Mouse (Mus musculus) liver, embryonic 14.5 days (tissue): Measurements from ENCODE around the gene Elfn1. TPM values are rescaled to one million over a fixed set of nuclear protein-coding genes. Genes with fewer than 3 reads are reported as not detected.
A peak's percentile ranks its signal among the peaks of the same experiment; 100 is the strongest.

Experiments used
- ATAC-seq: fragments of 200-750 bp; cut with Nextera tagmentation; 2 replicates; pipeline ENCODE4 v1.8.0; 2017; ENCODE audit warnings: moderate number of reproducible peaks, mild to moderate bottlenecking, moderate library complexity; ENCODE audit not compliant: insufficient read depth
- DNase-seq, 3 experiments: peaks; one replicate each; pipeline ENCODE4 v3.0.0-alpha.2; 2012 to 2013; ENCODE audit warnings: low read depth in 3 of 3, low spot score in 3 of 3
- H3K27ac ChIP-seq: fragments of 300-500 bp; sonication (generic); 2 replicates; pipeline ENCODE4 v1.5.1; 2014; ENCODE audit warnings: moderate library complexity, mild to moderate bottlenecking, control low read depth, inconsistent platforms
- H3K27me3 ChIP-seq: fragments of 300-500 bp; sonication (generic); 2 replicates; pipeline ENCODE4 v1.6.1; 2014; ENCODE audit warnings: mild to moderate bottlenecking, low read length, moderate library complexity; ENCODE audit not compliant: control insufficient read depth, insufficient read depth
- H3K36me3 ChIP-seq: fragments of 300-500 bp; sonication (generic); replicated peaks from 2 replicates; pipeline ENCODE4 v1.6.1; 2014; ENCODE audit warnings: low read depth; ENCODE audit not compliant: control insufficient read depth, insufficient read depth
- H3K4me1 ChIP-seq, 2 experiments: fragments of 200-500 bp in 1 of 2; fragments of 300-500 bp in 1 of 2; sonication (generic) in 1 of 2; replicated peaks; 2 replicates each; pipeline ENCODE4 v1.6.1; 2012 to 2014; ENCODE audit warnings: antibody characterized with exemption in 1 of 2, inconsistent platforms in 1 of 2, low read length in 1 of 2; ENCODE audit not compliant: control insufficient read depth in 2 of 2, insufficient read depth in 2 of 2
- H3K4me2 ChIP-seq: fragments of 300-500 bp; sonication (generic); 2 replicates; pipeline ENCODE4 v1.6.1; 2014; ENCODE audit warnings: low read depth, mild to moderate bottlenecking, control low read depth, moderate library complexity
- H3K4me3 ChIP-seq, 2 experiments: fragments of 200-500 bp in 1 of 2; fragments of 300-500 bp in 1 of 2; sonication (generic) in 1 of 2; 2 replicates each; pipeline ENCODE4 v1.5.1; 2012 to 2014; ENCODE audit warnings: low read depth in 2 of 2, low read length in 2 of 2, mild to moderate bottlenecking in 2 of 2, control low read depth in 1 of 2, inconsistent platforms in 1 of 2, moderate library complexity in 1 of 2; ENCODE audit not compliant: insufficient read depth in 1 of 2
- H3K9ac ChIP-seq: fragments of 300-500 bp; sonication (generic); replicated peaks from 2 replicates; pipeline ENCODE4 v1.6.1; 2014; ENCODE audit warnings: mild to moderate bottlenecking, control low read depth, moderate library complexity
- H3K9me3 ChIP-seq: fragments of 300-500 bp; sonication (generic); 2 replicates; pipeline ENCODE4 v1.6.1; 2016; ENCODE audit warnings: low read length, mixed read lengths; ENCODE audit not compliant: control insufficient read depth
- CTCF ChIP-seq: IDR thresholded peaks from 2 replicates; pipeline ENCODE4 v1.5.1; 2016; ENCODE audit warnings: antibody characterized with exemption, low read depth, control low read depth
- EP300 ChIP-seq: IDR thresholded peaks from 2 replicates; pipeline ENCODE4 v1.6.1; 2016; ENCODE audit warnings: antibody characterized with exemption, low read depth
- WGBS: fragments of 180-500 bp; shearing (Covaris S2); extraction: QIAGEN DNeasy Blood & Tissue Kit; methylation state at CpG from one replicate; pipeline ENCODE4 v1.1.7; 2014; ENCODE audit not compliant: insufficient replicate concordance; 5-methylcytosine and 5-hydroxymethylcytosine counted together
- polyA plus RNA-seq, 2 experiments: library from polyadenylated mRNA; depleted of rRNA in 1 of 2; stranded (reverse) in 1 of 2; unstranded in 1 of 2; fragments of >200 nt; fragmentation: Nextera tagmentation in 1 of 2; extraction: Ambion mirVana in 1 of 2; gene quantifications; 2 replicates each; pipeline versions ENCODE4 v1.2.1 to v1.2.3; 2012 to 2014

Elfn1 gene
- polyA plus RNA-seq, 2 experiments, result 0.09 TPM; not detected in 1

DNA sequence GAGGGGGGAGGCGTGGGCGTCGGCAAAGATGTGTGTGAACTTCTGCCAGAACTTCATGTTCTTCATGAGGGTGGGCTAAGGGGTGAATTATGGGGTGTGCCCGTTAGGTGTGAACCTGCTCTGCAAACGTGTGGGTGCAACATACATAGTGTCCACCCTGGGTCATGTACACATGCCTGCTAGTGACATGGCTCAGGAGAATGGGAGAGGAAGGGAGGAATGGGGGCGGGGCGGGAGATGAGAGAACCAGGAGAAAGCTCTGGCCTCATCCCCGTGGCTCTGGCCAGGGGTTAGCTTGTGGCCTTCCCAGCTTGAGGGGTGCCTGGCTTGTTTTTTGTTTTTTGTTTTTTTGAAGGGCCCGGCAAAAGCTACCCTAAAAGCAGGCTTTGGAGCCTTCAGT, 1.2 kb upstream of the Elfn1 start:
- TF ChIP-seq CTCF, result no peak
- no peak for TF ChIP-seq EP300
- Histone ChIP-seq H3K9ac (no peak overlapping the region), H3K36me3 (no peaks in the 10 kb centered on the region), H3K27me3 (peaks cover 67% of the 10 kb centered on the region), H3K4me3 (no peak overlapping the region), H3K27ac (no peak overlapping the region), H3K4me2 (no peak overlapping the region), H3K9me3 (no peaks in the 10 kb centered on the region), H3K4me1 (no peaks in the 10 kb centered on the region)
- no peak for ATAC-seq
- no peak for DNase-seq
- 29% methylated on average over 9 of the region's 9 CpGs for WGBS

DNA sequence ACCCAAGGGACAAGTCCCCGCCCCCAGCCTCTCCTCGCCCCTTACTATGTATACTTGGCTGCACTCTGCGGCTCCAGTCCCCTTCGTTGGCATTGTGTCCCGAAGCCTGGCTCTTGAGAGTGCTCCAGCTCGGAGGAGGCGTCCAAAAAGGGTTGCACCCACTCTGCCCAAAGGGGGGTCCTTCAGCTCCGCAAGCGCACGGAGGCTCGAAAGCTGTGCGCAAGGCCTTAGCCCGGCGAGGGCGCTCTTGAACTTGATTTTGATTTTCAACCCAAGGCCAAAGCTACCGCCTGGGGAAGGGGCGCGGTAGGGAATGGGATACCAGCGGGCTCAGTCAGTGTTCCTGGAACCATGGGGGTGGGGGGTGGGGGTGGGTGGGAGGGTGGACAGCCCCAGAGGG, 502 bp upstream of the Elfn1 start:
- Histone ChIP-seq H3K27me3 (peaks cover 74% of the 10 kb centered on the region), H3K9me3 (no peaks in the 10 kb centered on the region), H3K9ac (no peak overlapping the region), H3K4me2 (no peak overlapping the region), H3K4me3 (no peak overlapping the region), H3K4me1 (no peaks in the 10 kb centered on the region), H3K36me3 (no peaks in the 10 kb centered on the region), H3K27ac (no peak overlapping the region)
- WGBS, result 2% methylated on average over 19 of the region's 19 CpGs
- no peak for TF ChIP-seq EP300
- peak; percentile 18 for TF ChIP-seq CTCF
- no peak for ATAC-seq
- no peak for DNase-seq

DNA sequence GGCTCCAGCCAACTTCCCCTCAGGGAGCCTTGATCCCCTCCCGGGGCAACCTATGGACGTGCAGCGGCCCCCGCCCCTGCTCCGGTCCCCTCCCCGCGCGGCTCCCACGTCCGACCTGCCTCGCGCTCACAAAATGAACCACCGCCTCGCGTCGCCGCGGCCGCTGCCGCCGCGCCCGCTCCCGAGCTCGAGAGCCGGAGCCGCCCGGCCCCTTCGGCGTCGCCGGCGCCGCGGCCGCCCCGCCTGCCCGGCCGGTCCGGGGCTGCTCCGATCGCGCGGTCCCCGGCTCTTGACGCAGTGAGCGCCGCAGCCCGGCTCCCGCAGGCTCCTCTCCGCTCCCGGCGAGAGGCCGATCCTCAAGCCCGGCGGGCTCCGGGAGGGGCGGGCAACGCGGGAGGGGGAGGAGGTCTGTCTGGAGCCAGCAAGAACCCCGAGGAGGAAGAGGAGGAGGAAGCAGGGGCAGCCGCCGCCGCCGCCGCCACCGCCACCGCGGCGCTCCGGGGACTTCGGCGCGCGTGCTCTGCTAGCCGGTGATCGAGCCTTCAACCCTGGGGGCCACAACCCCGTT, 584 bp downstream of the Elfn1 start:
- ATAC-seq (no peak), DNase-seq (no peak)
- Histone ChIP-seq H3K36me3 (no peaks in the 10 kb centered on the region), H3K4me2 (peak overlapping the region; percentile 62), H3K4me3 (peak overlapping the region in 1 of 2 experiments; percentile 47; a peak in 3 of 4 replicates), H3K4me1 (no peaks in the 10 kb centered on the region), H3K27ac (no peak overlapping the region), H3K27me3 (peaks cover 85% of the 10 kb centered on the region), H3K9me3 (no peaks in the 10 kb centered on the region), H3K9ac (no peak overlapping the region)
- under 1% methylated on average over 71 of the region's 78 CpGs for WGBS
- TF ChIP-seq CTCF (no peak), EP300 (no peak)

DNA sequence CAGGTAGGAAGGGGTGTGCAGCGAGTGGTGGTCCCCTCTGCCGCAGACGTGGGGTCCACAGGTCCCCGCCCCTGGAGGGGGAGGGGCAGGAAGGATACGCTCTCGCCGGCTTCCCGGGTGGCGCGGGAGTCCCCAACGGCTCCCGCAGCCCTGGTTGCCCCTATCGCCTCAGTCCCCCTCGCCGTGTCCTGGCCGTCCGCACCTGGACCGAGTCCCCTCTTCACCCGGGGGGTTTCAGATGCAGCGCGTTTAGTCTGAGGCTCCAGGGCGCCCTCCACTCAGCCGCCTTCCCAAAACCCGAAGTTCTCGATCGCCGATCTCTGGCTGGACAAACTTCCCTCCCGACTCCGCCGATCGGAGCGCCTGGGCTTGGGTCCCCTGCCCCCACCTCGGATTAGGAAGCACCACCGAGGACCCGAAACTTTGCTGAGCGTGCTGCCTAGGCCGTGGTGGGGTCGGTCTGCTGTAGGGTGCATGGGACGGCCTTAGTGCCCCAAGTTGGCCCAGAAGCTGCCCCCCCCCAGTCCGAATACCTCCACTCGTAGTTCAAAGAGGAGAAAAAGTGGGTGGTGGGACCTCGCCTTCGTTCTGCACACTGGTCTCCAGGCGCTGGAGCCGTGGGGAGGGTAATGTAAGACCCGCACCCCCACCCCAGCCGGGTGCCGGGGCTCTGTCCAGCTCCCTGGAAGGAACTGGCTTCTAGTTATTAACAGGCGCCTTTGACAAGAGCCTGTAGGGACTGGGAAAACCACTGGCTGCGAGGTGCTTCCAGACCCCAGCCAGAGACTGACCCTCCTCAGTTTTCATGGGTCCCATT, 1.3 kb downstream of the Elfn1 start:
- peaks cover 90% of the 10 kb centered on the region for H3K27me3 ChIP-seq
- no peak overlapping the region for H3K9ac ChIP-seq
- H3K27ac ChIP-seq, result no peak overlapping the region
- 2% methylated on average over 49 of the region's 50 CpGs for WGBS
- H3K36me3 ChIP-seq, result no peaks in the 10 kb centered on the region
- ATAC-seq (no peak), DNase-seq (no peak)
- peak overlapping the region in 1 of 2 experiments; percentile 47; a peak in 3 of 4 replicates for H3K4me3 ChIP-seq
- TF ChIP-seq EP300 (no peak), CTCF (no peak)
- peak overlapping the region; percentile 62 for H3K4me2 ChIP-seq
- H3K4me1 ChIP-seq, result no peaks in the 10 kb centered on the region
- no peaks in the 10 kb centered on the region for H3K9me3 ChIP-seq

DNA sequence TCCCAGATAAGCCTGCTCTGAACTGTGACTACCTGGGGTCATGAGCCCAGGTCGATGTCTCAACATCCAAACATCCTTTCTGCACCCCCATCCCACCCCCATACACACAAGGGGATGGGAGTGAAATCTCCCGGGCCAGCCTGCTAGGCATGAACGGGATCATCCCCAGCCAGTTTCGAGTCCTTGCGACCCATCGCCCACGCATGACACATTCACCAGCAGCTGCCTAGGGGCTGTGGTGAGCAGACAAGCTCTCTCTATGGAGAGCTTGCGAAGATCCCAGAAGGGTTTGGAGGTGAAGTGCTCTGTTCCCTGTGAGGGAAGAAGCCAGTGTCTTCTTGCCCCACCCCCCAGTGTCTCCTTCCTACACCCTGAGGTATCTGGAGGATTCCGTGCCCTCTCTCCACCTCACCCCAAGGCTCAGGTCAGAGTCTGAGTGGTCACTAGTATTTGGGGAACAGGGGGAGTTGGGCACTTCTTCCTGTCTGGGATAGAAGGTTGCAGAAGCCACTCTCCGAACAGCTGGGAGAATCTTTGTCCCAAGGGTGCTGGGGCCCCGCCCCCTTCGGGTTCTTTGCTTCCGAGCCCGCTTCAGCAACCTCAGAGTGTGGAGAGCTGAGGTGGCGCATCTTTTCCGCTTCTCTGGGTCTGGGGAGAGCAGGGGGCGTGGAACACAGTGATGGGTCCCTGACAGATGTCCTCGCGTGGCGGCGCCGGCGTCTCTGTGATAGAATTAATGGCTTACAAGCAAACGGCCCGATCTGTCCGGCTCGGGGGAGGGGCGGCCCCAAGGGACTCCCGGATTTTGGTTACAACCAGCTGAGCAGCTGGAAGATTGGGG, 2.2 kb downstream of the Elfn1 start:
- WGBS, result 4% methylated on average over 29 of the region's 29 CpGs
- ATAC-seq, result no peak
- H3K4me2 ChIP-seq, result no peak overlapping the region; the same call in 1 of the 2 replicates

More for the DNA sequence above, 2.2 kb downstream of the Elfn1 start:
- no peaks in the 10 kb centered on the region for H3K36me3 ChIP-seq
- TF ChIP-seq EP300 (no peak), CTCF (no peak)
- H3K9me3 ChIP-seq, result no peaks in the 10 kb centered on the region
- no peak overlapping the region for H3K9ac ChIP-seq
- H3K4me1 ChIP-seq, result no peaks in the 10 kb centered on the region
- no peak for DNase-seq
- H3K4me3 ChIP-seq, result no peak overlapping the region
- no peak overlapping the region for H3K27ac ChIP-seq
- peaks cover 99% of the 10 kb centered on the region for H3K27me3 ChIP-seq
